Comparison of ENCODE assay signal across 22 mouse cellular contexts in the genomic region with DNA sequence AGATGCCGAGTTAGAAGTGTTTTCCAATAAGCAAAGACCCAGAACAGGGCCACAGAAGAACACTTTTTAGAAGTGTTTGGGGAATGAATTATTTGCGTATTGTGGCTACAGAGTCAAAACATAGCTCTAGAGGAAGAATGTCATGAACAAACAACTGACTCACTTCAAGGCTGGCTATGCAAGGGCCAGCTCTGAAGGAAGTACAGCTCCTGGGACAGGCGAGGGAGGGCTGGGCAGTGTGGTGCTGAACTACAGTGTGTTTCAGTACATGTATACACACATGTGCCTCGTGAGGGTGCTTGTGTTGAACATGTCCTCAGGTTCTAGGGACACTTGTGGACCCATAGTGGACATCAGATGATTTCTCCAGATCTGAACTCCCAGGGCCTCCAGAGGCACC. TPM values are rescaled to one million over a fixed set of nuclear protein-coding genes. Genes with fewer than 3 reads are reported as not detected.
DNase-seq lines count a peak whose midpoint lies in the region; ATAC-seq lines count a peak whose summit lies in the region.
"Had no signal": no experiment of that assay in that cellular context is flagged by ENCODE, and none has a peak within 500 bp of the region (broad histone marks: within the 10 kb centered on the region; RNA-seq: fewer than 3 reads in every experiment).

No protein-coding gene starts in this region.

- intact Hi-C loops in heart, postnatal 25 days (cut with DNase I), result loop anchor here (5.0 kb wide), 1 partner anchor 57 kb away; a partner anchor contains a TSS

- no peak overlapping the region for H3K9ac ChIP-seq in kidney, embryonic 14.5 days (ENCODE audit: low read depth, low read length)
- H3K9ac ChIP-seq in embryonic facial prominence, embryonic 15.5 days, result no peak overlapping the region
- H3K9ac ChIP-seq: hindbrain, embryonic 13.5 days; intestine, embryonic 15.5 days; liver, embryonic 13.5 days; midbrain, embryonic 13.5 days had no signal

- peak overlapping the region; percentile 20; the same call in 1 of the 2 replicates for H3K27ac ChIP-seq in kidney, embryonic 14.5 days (ENCODE audit: low read depth, low read length)
- H3K27ac ChIP-seq in embryonic facial prominence, embryonic 15.5 days (replicated peaks), result 0 out of 2 replicates have a peak overlapping the region, but pooled peaks have one; percentile 17
- H3K27ac ChIP-seq: hindbrain, embryonic 13.5 days; intestine, embryonic 15.5 days; layer of hippocampus, adult 2 months; liver, embryonic 13.5 days; midbrain, embryonic 13.5 days had no signal

- H3K9me3 ChIP-seq in kidney, embryonic 14.5 days (ENCODE audit: control insufficient read depth, low read length), result no peaks in the 10 kb centered on the region
- H3K9me3 ChIP-seq in embryonic facial prominence, embryonic 15.5 days (replicated peaks), result no peaks in the 10 kb centered on the region
- H3K9me3 ChIP-seq: hindbrain, embryonic 13.5 days; intestine, embryonic 15.5 days; liver, embryonic 13.5 days; midbrain, embryonic 13.5 days had no signal

- H3K4me3 ChIP-seq in kidney, embryonic 14.5 days (ENCODE audit: low read length), result no peak overlapping the region
- H3K4me3 ChIP-seq in embryonic facial prominence, embryonic 15.5 days (replicated peaks), result no peak overlapping the region
- H3K4me3 ChIP-seq: hindbrain, embryonic 13.5 days; intestine, embryonic 15.5 days; layer of hippocampus, adult 2 months; liver, embryonic 13.5 days; midbrain, embryonic 13.5 days; myocyte had no signal

- 90% methylated on average over 4 of the region's 4 CpGs for whole genome bisulfite sequencing in kidney, embryonic 14.5 days
- 81% methylated on average over 4 of the region's 4 CpGs for WGBS in embryonic facial prominence, embryonic 15.5 days

- no peak overlapping the region for H3K4me2 ChIP-seq in kidney, embryonic 14.5 days (replicated peaks; ENCODE audit: low read depth, low read length)
- no peak overlapping the region for H3K4me2 ChIP-seq in embryonic facial prominence, embryonic 15.5 days (replicated peaks)
- H3K4me2 ChIP-seq: hindbrain, embryonic 13.5 days; intestine, embryonic 15.5 days; liver, embryonic 13.5 days; midbrain, embryonic 13.5 days had no signal

- DNase-seq in heart, adult 11 months, result peak; percentile 83
- DNase-seq in heart, postnatal 25 days (ENCODE audit: low spot score), result no peak
- no peak for DNase-seq in kidney, postnatal 4 days
- DNase-seq in lung, postnatal 25 days (ENCODE audit: low spot score), result peak; percentile 58
- DNase-seq in cerebellum, adult 18-20 months, result no peak
- no peak for DNase-seq in cerebellum, adult 11 months
- DNase-seq: B cell, adult 2 months; liver, embryonic 13.5 days had no signal

- H3K4me1 ChIP-seq in kidney, embryonic 14.5 days (ENCODE audit: control insufficient read depth, insufficient read depth, low read length), result peaks cover 7% of the 10 kb centered on the region; the same call in 1 of the 2 replicates
- 0 out of 2 replicates have a peak, but pooled peaks cover 8% of the 10 kb centered on the region for H3K4me1 ChIP-seq in embryonic facial prominence, embryonic 15.5 days
- H3K4me1 ChIP-seq: hindbrain, embryonic 13.5 days; intestine, embryonic 15.5 days; liver, embryonic 13.5 days; midbrain, embryonic 13.5 days had no signal

- no peaks in the 10 kb centered on the region for H3K27me3 ChIP-seq in kidney, embryonic 14.5 days (ENCODE audit: control insufficient read depth, insufficient read depth, low read length)
- no peaks in the 10 kb centered on the region for H3K27me3 ChIP-seq in embryonic facial prominence, embryonic 15.5 days
- H3K27me3 ChIP-seq: hindbrain, embryonic 13.5 days; intestine, embryonic 15.5 days; liver, embryonic 13.5 days; midbrain, embryonic 13.5 days had no signal

- no peaks in the 10 kb centered on the region for H3K36me3 ChIP-seq in kidney, embryonic 14.5 days (ENCODE audit: control insufficient read depth, insufficient read depth, low read length)
- H3K36me3 ChIP-seq in embryonic facial prominence, embryonic 15.5 days, result no peaks in the 10 kb centered on the region
- H3K36me3 ChIP-seq: hindbrain, embryonic 13.5 days; intestine, embryonic 15.5 days; liver, embryonic 13.5 days; midbrain, embryonic 13.5 days had no signal

- ATAC-seq in kidney, embryonic 14.5 days (ENCODE audit: low FRiP score, low TSS enrichment), result no peak
- no peak for ATAC-seq in embryonic facial prominence, embryonic 15.5 days (ENCODE audit: insufficient number of reproducible peaks, low FRiP score, low TSS enrichment, low read depth)
- ATAC-seq: forebrain, embryonic 14.5 days; midbrain, embryonic 13.5 days had no signal

RNA-seq across cellular contexts. Expression of a gene that starts 25.1 kb away (rescaled TPM):
- not detected for total RNA-seq in heart, postnatal 25 days (2021)
- polyA plus RNA-seq in kidney, embryonic 14.5 days (2014; fragmentation: Nextera tagmentation; extraction: Ambion mirVana), result not detected in 2 replicates
- 0.22 and 0.52 TPM in 2 replicates for polyA plus RNA-seq in embryonic facial prominence, embryonic 15.5 days (2015; fragmentation: Nextera tagmentation; extraction: Ambion mirVana)
- total RNA-seq: adrenal gland, postnatal 25 days; layer of hippocampus, adult 2 months; left cerebral cortex, adult 18-20 months; left cerebral cortex, postnatal 4 days; neutrophil, adult 5-6 weeks had no signal
- polyA plus RNA-seq: forebrain, embryonic 14.5 days; hindbrain, embryonic 13.5 days; intestine, embryonic 15.5 days; kidney, embryonic 16.5 days; liver, embryonic 13.5 days; midbrain, embryonic 13.5 days; myocyte; thymus, postnatal 0 days had no signal

RNA-seq across cellular contexts. Expression of a gene that starts 56.3 kb away (rescaled TPM):
- total RNA-seq in heart, postnatal 25 days (2021), result 10 to 100 TPM; 11.5 to 12.9 TPM
- polyA plus RNA-seq in kidney, embryonic 14.5 days (2014; fragmentation: Nextera tagmentation; extraction: Ambion mirVana), result 7.8 and 9.4 TPM in 2 replicates
- 29.2 and 34.7 TPM in 2 replicates for polyA plus RNA-seq in embryonic facial prominence, embryonic 15.5 days (2015; fragmentation: Nextera tagmentation; extraction: Ambion mirVana)

Comparison
In these comparisons a context has a peak if more than half of its experiments do, and no peak if none do; other contexts are left out.
1. DNase-seq: peak in heart, adult 11 months (single experiment) and lung, postnatal 25 days (single experiment); none in heart, postnatal 25 days (single experiment), kidney, postnatal 4 days (0 of 2), cerebellum, adult 18-20 months (0 of 2) and cerebellum, adult 11 months (single experiment).